Mouse (Mus musculus) central nervous system, embryonic 14 days (tissue): ENCODE measurements around the gene Peg3. TPM values are rescaled to one million over a fixed set of nuclear protein-coding genes. Genes with fewer than 3 reads are reported as not detected.

Source experiments
- polyA plus RNA-seq: library from polyadenylated mRNA; depleted of rRNA; stranded (reverse); fragments of >200 nt; gene quantifications from 2 replicates; pipeline ENCODE4 v1.2.3, GENCODE M21; 2012; rRNA removed

Peg3 gene
- 71.3 and 110 TPM in 2 replicates for polyA plus RNA-seq

DNA sequence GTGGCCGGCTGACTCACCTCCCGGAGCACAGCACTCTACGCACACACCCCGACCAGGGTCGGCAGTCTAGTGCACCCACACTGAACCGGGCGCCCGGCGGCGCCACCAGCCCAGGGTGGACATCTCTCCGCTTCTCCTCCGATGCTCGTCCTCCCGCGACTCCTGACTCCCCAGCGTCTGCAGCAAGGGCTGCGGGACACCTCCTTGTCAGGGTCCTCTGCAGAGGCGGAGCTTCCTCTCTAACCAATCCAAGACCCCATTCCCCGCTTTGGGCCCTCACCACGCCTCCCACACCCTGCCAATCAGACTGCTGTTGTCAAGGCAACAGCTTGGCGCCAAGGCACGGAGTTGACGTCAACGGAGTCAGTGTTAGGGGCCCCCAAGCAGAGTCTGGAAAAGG lies at the start of gene Peg3, which contains the start of gene Usp29:
Gene Peg3 (minus strand): TSS at position 191 of the 400 bp plus-strand sequence.
Gene Usp29 (plus strand): TSS at position 338 of the 400 bp plus-strand sequence.

DNA sequence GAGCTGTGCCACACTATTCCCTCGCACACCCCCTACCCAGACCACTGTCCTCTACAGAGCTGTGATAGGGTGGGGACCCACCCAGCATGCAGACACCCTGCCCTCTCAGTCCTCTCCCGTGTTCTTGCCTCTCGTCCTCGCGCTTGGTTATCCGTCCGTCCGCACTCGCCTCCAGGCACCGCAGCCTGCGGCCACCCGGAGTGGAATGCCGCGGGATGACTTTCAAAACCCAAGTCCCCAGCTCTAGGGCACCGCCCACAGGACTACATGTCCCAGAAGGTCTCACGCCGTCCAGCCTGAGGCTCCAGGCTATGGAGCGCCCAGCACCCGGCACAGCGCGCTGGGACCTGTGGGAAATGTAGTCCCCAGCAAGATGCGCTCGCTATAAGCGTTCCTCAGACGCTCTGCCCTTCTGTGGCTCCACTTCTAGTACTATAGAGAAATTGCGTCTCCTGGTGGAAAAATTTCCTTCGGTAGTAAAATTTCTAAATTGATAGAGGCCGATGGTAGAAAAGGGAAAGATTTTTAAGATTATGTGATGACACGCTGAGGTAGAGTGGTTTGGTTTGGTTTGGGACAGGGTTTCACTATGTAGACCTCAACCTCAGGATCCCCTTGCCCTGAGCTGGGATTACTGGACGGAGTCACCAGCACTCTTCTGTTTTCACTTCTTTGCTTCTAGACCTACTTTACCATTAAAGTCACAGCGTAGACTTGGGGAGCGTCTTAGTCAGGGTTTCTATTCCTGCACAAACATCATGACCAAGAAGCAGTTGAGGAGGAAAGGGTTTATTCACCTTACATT lies 33.8 kb downstream of the Peg3 start, which contains the start of gene Zim1:
Gene Zim1 (minus strand): TSS at position 210 of the 805 bp plus-strand sequence.

Other genes with a start within 250 kb of the Peg3 start
- not detected in 2 replicates for gene Olfr5, start 243.5 kb downstream of the Peg3 start, polyA plus RNA-seq
- not detected in 2 replicates for gene Olfr1347, start 230.7 kb downstream of the Peg3 start, polyA plus RNA-seq
- not detected in 2 replicates for gene Olfr1348, start 221.7 kb downstream of the Peg3 start, polyA plus RNA-seq
- 0.04 TPM in 2 replicates for gene Olfr1349, start 207.5 kb downstream of the Peg3 start, polyA plus RNA-seq
- not detected in 2 replicates for gene Olfr1350, start 165.6 kb downstream of the Peg3 start, polyA plus RNA-seq
- 14.9 and 30.8 TPM in 2 replicates for gene Zim1, start 34.0 kb downstream of the Peg3 start, polyA plus RNA-seq
- gene Usp29, start 147 bp upstream of the Peg3 start, polyA plus RNA-seq, result 23.1 and 25.8 TPM in 2 replicates